Mouse (Mus musculus) heart, embryonic 14.5 days (tissue): Measurements from ENCODE around the gene Mycl. TPM values are rescaled to one million over a fixed set of nuclear protein-coding genes. Genes with fewer than 3 reads are reported as not detected.

Experiments used
- ATAC-seq: fragments of 200-750 bp; cut with Nextera tagmentation; 2 replicates; pipeline ENCODE4 v1.8.0; 2017; ENCODE audit warnings: low read depth, moderate TSS enrichment; ENCODE audit not compliant: insufficient number of reproducible peaks, insufficient read depth, low FRiP score
- H3K27ac ChIP-seq, 2 experiments: fragments of 200-500 bp in 1 of 2; fragments of 300-500 bp in 1 of 2; sonication (generic) in 1 of 2; replicated peaks in 1 of 2; 2 replicates each; pipeline ENCODE4 v1.5.1; 2012 to 2014; ENCODE audit warnings: low read depth in 2 of 2, low read length in 2 of 2, control low read depth in 1 of 2, mild to moderate bottlenecking in 1 of 2, mixed read lengths in 1 of 2; ENCODE audit not compliant: control insufficient read depth in 1 of 2, insufficient read depth in 1 of 2
- H3K27me3 ChIP-seq: fragments of 300-500 bp; sonication (generic); 2 replicates; pipeline ENCODE4 v1.6.1; 2014; ENCODE audit warnings: mild to moderate bottlenecking, low read length, control low read depth; ENCODE audit not compliant: control insufficient read depth, insufficient read depth
- H3K36me3 ChIP-seq: fragments of 300-500 bp; sonication (generic); 2 replicates; pipeline ENCODE4 v1.6.1; 2014; ENCODE audit warnings: mild to moderate bottlenecking, control low read depth, low read length, mixed read lengths; ENCODE audit not compliant: control insufficient read depth, insufficient read depth
- H3K4me1 ChIP-seq, 2 experiments: fragments of 200-500 bp in 1 of 2; fragments of 300-500 bp in 1 of 2; sonication (generic) in 1 of 2; 2 replicates each; pipeline ENCODE4 v1.6.1; 2012 to 2014; ENCODE audit warnings: low read length in 2 of 2, control low read depth in 1 of 2, mixed read lengths in 1 of 2; ENCODE audit not compliant: control insufficient read depth in 2 of 2, insufficient read depth in 2 of 2
- H3K4me2 ChIP-seq: fragments of 300-500 bp; sonication (generic); 2 replicates; pipeline ENCODE4 v1.6.1; 2014; ENCODE audit warnings: mild to moderate bottlenecking, low read length
- H3K4me3 ChIP-seq, 2 experiments: fragments of 200-500 bp in 1 of 2; fragments of 300-500 bp in 1 of 2; sonication (generic) in 1 of 2; 2 replicates each; pipeline ENCODE4 v1.5.1; 2012 to 2014; ENCODE audit warnings: low read length in 2 of 2, mild to moderate bottlenecking in 2 of 2, control low read depth in 1 of 2, low read depth in 1 of 2, moderate library complexity in 1 of 2; ENCODE audit not compliant: control insufficient read depth in 1 of 2, insufficient read depth in 1 of 2
- H3K9ac ChIP-seq: fragments of 300-500 bp; sonication (generic); 2 replicates; pipeline ENCODE4 v1.6.1; 2014; ENCODE audit warnings: mild to moderate bottlenecking, low read length
- H3K9me3 ChIP-seq: fragments of 300-500 bp; sonication (generic); 2 replicates; pipeline ENCODE4 v1.6.1; 2016; ENCODE audit warnings: low read length, control low read depth; ENCODE audit not compliant: control insufficient read depth
- WGBS: fragments of 180-500 bp; shearing (Covaris S2); extraction: QIAGEN DNeasy Blood & Tissue Kit; methylation state at CpG from one replicate; pipeline ENCODE4 v1.1.7; 2014; 5-methylcytosine and 5-hydroxymethylcytosine counted together
- polyA plus RNA-seq: library from polyadenylated mRNA; unstranded; fragments of >200 nt; fragmentation: Nextera tagmentation; extraction: Ambion mirVana; gene quantifications from 2 replicates; pipeline ENCODE4 v1.2.1, GENCODE M21; 2014

Gene Mycl
- polyA plus RNA-seq, 1 experiment from 2014 or later: 0.63 TPM

DNA sequence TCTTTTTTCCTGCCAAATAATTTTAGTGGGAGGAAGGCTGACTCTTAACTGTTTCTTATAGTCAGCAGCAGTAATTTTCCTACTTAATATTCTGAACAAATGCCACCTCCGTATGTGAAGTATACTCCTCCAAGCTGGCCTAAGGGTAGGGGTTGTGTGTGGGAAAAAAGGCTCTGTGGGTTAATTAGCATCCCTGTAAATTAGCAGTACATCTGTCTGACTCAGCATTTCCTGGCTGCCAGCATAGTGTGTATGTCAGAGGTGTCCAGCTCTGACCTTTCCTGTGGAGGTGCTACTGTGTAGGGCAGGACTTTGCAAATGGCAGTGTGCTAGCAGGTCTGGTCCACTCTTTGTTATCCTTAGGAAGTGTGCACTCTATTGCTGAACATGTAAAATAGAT lies 48.4 kb downstream of the Mycl start:
- H3K9ac ChIP-seq: no peak overlapping the region
- peaks cover 2 to 11% of the 10 kb centered on the region in 2 experiments for H3K4me1 ChIP-seq
- WGBS: 95% methylated on average over 1 of the region's 1 CpGs
- H3K27ac ChIP-seq: no peak overlapping the region
- no peaks in the 10 kb centered on the region for H3K27me3 ChIP-seq
- H3K4me3 ChIP-seq: no peak overlapping the region
- ATAC-seq: no peak
- H3K36me3 ChIP-seq: peaks cover 76% of the 10 kb centered on the region
- no peaks in the 10 kb centered on the region for H3K9me3 ChIP-seq
- H3K4me2 ChIP-seq: no peak overlapping the region

DNA sequence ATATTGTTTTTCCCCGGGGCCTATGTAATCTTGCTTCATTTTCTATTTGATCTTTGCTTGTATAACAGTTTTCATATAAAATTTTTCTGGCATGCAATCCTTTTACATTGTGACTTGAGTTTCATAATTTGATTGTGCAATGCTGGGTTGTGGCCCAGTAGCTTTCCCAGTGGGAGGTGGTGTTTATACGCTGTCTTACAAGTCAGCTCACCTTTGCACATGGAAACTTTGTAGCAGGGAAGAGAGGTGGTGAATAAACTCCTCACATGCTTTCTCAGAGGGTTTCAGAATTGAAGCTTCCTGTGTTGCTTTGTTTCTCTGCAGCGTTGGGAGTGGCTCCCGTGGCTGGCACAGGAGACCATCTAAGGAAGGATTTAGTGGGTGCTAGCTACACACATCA lies 49.4 kb downstream of the Mycl start:
- 87% methylated on average over 4 of the region's 4 CpGs for WGBS
- H3K9ac ChIP-seq: no peak overlapping the region
- H3K27ac ChIP-seq: no peak overlapping the region
- ATAC-seq: no peak
- H3K36me3 ChIP-seq: peaks cover 76% of the 10 kb centered on the region
- no peaks in the 10 kb centered on the region for H3K9me3 ChIP-seq
- no peak overlapping the region for H3K4me3 ChIP-seq
- peaks cover 3 to 20% of the 10 kb centered on the region in 2 experiments for H3K4me1 ChIP-seq
- H3K4me2 ChIP-seq: no peak overlapping the region
- H3K27me3 ChIP-seq: no peaks in the 10 kb centered on the region

DNA sequence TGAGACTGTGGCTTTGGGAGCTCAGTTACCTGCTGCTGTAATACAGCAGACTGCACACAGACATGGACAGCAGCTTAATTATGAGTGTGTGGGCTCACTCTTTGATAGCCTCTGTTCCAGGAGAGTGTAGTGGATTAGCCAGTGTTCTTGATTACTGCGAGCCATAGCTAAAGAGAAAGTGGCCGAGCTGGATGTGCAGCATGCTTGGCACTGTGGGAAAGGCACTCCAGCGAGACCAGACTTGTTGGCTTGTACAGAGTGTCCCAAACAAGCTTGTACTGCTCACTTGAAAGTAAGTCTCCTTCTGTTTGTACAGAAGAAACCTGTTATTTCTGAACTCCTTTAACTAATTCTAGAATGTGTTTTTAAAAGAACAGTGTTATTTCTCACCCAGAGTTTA lies 50.8 kb downstream of the Mycl start:
- H3K36me3 ChIP-seq: peaks cover 62% of the 10 kb centered on the region
- no peaks in the 10 kb centered on the region for H3K9me3 ChIP-seq
- no peaks in the 10 kb centered on the region for H3K27me3 ChIP-seq
- no peak overlapping the region for H3K4me3 ChIP-seq
- H3K9ac ChIP-seq: no peak overlapping the region
- no peak overlapping the region for H3K4me2 ChIP-seq
- H3K27ac ChIP-seq: no peak overlapping the region
- WGBS: 73% methylated on average over 3 of the region's 3 CpGs
- ATAC-seq: no peak
- peaks cover 8 to 35% of the 10 kb centered on the region in 2 experiments for H3K4me1 ChIP-seq

DNA sequence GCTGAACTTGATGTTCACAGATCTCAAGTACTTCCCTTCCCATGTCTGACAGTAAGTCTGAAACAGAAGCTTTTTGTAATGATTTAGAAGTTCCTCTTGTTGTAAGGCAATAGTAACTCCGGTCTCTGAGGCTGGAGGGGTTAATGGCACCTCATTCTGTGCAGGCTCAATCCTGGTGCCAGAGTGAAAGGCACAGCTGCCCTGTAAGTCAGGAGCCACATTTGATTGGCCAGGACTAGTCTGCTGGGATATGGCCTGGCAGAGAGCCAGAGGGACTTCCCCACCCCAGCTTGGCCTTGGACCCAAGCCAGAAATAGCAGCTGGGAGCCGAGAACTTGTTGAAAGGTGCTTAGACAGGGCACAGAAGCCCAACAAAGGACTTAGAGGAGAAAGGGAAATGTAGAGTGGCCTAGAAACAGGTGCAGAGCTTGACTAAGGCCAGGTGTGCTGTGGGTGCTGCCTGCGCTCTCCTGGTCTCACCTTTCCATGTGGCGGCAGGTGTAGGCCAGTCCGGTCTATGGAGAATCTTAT lies 55.3 kb downstream of the Mycl start:
- Histone ChIP-seq H3K4me3 (no peak overlapping the region), H3K9me3 (no peaks in the 10 kb centered on the region), H3K9ac (no peak overlapping the region), H3K27ac (peak overlapping the region; percentile 22 to 36; a peak in 2 of 4 replicates), H3K27me3 (peaks cover 22% of the 10 kb centered on the region), H3K4me1 (peaks cover 10 to 34% of the 10 kb centered on the region in 2 experiments), H3K4me2 (peak overlapping the region; percentile 33; the same call in 1 of the 2 replicates), H3K36me3 (peaks cover 71% of the 10 kb centered on the region)
- 26% methylated on average over 5 of the region's 5 CpGs for WGBS
- ATAC-seq: peak; percentile 92

Other genes starting within 250 kb of the Mycl start
- gene Ppt1, start 159.4 kb upstream of the Mycl start, polyA plus RNA-seq: 69.3 and 74.3 TPM in 2 replicates
- 47.2 and 48.6 TPM in 2 replicates for gene Cap1, start 109.6 kb upstream of the Mycl start, polyA plus RNA-seq
- gene Mfsd2a, start 34.5 kb upstream of the Mycl start, polyA plus RNA-seq: 0.38 and 0.42 TPM in 2 replicates
- 11.1 and 12.1 TPM in 2 replicates for gene Trit1, start 20.9 kb downstream of the Mycl start, polyA plus RNA-seq
- gene Bmp8b, start 109.5 kb downstream of the Mycl start, polyA plus RNA-seq: 0.22 and 0.23 TPM in 2 replicates
- not detected in 2 replicates for gene Oxct2b, start 120.6 kb downstream of the Mycl start, polyA plus RNA-seq
- gene Ppie, start 144.3 kb downstream of the Mycl start, polyA plus RNA-seq: 51.7 and 54.8 TPM in 2 replicates
- 1.0 and 1.1 TPM in 2 replicates for gene Hpcal4, start 187.6 kb downstream of the Mycl start, polyA plus RNA-seq
- 1.7 and 2.1 TPM in 2 replicates for gene Nt5c1a, start 205.9 kb downstream of the Mycl start, polyA plus RNA-seq
- gene Heyl, start 237.9 kb downstream of the Mycl start, polyA plus RNA-seq: 10.7 and 11.4 TPM in 2 replicates